Mouse (Mus musculus): ENCODE data around the gene Pacrg. TPM values are rescaled to one million over a fixed set of nuclear protein-coding genes. Genes with fewer than 3 reads are reported as not detected.

The Pacrg gene
- total RNA-seq, 1 experiment from 2014 or later, result 2.9 TPM

- DNase-seq, result no peak
These were observed 100.0 kb downstream of the Pacrg start for GRCm38 (mm10) chr17:10740083-10740482.

DNA sequence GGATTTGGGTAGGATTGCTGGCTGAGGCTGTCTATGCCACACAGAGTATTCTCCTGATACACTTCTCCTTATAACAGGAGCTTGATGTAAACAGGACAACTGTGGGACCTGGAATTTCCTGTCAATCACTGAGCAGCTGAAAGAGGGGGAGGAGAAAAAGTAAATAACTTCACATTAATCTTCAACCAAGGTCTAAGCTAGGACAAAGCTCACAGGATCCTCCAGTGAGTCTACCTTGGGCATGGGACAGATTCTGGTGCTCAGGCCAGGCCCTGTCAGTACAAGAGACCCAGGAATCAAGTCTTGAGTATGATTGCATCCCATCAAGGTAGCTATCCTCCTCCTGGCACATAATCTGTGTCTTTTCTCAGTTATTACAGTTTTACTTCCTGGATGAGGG, 102.1 kb downstream of the Pacrg start:
- DNase-seq, result no peak

DNA sequence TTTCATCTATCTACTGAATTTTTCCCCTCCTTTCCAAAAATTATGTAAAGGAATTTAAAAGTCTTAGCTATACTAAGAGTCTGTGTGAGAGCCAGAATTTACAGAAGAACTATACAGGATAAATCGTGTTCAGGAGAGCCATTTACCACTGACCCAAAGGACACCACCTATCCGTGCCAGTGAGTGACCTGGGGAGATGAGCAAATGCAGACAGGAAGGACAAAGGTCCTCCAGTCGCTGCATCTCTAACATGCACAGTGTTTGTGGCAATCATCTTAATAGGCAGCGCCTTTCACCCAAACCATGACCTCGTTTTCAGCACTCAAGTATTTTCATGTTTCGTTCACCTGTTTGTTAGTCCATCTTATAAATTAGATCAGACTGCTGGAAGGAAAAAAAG, 105.4 kb downstream of the Pacrg start:
- no peak for DNase-seq

DNA sequence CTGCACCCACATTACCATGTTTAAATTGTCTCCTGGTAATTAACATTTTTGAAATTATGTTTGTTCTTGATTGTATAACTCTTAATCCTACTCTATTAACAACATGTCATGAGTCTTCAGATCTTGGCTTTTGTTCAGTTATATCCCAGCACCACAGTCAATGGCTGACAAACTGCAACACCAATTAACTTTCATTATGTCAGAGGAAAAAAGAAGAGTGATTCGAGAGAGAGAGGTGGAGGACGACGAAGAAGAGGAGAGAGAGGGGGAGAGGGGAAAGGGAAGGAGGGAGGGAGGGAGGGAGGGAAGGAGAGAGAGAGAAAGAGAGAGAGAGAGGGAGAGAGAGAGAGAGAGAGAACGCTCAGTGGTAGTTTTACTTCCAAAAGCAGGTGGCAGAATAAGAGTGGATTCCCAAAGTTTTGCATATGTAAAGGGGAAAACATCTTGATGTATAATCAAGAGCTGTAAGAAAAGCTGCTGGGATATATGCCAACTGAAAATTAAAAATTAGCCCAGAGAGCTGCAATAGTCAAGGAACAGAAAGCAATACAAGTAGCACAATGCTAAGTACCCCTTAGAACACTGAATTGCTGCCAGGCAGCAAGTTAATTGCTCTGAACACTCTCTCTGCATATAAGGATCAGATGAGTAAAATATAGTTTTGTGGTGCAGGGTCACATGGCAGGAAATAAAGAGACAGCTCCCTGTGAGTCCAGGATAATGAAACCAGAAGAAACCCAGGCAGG, 107.6 kb downstream of the Pacrg start:
- no peak for DNase-seq

DNA sequence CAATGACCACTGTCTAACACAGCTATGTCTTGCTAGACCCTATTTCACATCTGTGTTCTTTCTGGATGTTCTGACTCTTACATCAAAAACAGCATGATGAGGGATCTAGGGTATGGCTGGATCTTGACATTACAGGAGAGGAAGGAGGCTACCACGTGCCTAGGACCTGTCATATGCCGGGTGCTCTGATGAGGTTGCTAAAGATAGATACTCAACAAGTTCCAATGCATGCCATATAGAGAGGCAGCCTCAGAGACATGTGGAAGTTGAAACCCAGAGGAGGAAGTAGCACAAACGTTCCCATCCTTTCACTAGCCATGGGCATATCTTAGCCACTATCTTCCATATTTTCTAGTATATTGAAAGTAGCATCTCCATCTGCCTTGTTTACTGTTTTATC, 115.3 kb downstream of the Pacrg start:
- no peak for DNase-seq

GRCm38 (mm10) chr17:10721562-10721961, 118.5 kb downstream of the Pacrg start:
- no peak for DNase-seq

DNA sequence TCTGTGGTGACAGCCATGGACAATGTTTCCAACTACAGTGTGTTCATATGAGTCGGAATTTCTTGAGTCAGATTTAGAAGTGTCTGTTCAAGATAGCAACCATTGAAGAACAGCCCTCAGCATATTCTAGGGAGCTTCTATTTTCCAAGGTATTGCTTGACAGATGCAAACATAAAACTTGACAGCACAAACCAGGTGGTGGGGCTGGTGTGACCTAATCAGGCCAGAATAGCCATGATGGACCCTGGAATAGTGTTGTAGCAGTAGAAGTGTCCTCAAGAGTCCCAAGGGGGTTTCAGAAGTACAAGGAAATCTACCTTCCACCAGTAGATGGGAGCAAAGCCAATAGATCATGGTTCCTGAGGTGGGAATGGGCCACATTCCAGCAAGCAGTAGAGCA, 123.0 kb downstream of the Pacrg start:
- no peak for DNase-seq

- DNase-seq, result peak; percentile 62
These were observed 137.3 kb downstream of the Pacrg start for GRCm38 (mm10) chr17:10702781-10703180.

DNA sequence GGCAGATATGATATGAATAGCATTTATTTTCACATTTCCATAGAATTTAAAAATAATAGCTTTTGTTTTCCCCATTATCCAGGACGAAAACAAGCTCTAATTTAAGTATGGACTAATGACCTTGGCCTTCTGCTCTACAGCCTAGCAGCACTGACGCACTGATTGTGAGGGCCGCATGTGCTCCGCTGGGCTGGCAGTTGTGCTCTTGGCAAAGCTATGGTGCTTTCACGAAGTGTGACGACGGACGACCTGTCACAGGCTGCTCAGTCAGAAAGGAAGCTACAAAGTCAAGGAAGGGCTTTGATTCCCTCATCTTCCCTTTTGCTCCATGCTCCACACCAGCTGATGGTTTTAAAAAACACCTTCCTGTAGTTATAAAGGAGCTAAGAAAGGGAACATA, 142.1 kb downstream of the Pacrg start:
- DNase-seq, result peak; percentile 42

DNA sequence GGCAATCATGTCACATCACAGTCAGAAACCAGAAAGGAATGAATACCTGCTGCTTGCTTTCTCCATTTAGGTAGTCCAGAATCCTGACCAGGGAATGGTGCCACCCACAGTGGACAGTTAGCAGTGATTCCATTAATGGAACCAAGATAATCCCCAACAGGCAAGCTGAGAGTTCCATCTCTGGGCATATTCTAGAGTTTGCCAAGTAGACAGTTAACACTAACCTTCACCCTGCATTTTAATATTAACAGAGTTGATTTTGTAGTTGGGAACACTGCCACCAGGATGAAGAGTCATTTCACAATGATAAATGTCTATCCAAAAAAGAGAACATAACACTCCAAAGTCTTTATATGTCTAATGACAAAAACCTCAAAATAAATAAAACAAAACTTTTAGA, 144.7 kb downstream of the Pacrg start:
- DNase-seq, result no peak

- no peak for DNase-seq
These were observed 163.0 kb downstream of the Pacrg start for GRCm38 (mm10) chr17:10677098-10677497.

DNA sequence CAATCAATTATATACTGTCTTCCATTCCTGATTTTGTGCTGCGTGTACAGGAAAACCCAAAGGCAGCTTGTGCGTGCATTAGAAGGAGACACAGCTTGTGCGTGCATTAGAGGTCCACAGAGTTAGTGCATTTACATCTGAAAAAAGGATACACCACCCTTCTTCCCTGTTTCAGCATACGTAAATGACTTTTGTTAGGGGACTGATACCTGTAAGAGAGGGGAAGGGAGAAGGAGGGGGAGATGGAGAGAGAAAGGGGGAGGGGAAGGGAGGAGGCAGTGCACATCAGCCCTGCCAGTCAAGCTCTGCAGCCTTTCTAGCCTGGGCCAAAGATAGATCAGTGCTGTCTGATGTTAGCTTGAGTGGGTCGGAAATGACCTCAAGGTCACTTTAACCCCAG, 164.6 kb downstream of the Pacrg start:
- no peak for DNase-seq

DNA sequence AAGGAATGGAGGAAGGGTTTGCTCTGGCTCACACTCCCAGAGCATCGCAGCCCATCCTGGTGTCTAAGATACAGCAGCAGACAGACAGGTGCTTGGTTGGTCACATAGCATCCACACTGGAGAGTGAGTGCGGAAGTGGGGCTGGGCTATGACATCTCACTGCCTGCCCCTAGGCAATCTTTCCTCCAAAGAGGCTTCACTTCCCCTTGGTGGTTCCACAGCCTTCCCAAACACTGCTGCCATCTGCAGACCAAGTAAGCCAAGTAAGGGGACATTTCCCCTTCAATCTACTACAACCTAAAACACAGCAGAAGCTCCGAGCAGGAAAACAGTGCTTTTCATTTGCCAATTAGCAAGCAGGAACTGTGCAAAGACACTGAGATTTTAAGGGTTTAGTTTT, 165.1 kb downstream of the Pacrg start:
- DNase-seq, result no peak

GRCm38 (mm10) chr17:10661294-10661693, 178.8 kb downstream of the Pacrg start:
- DNase-seq, result no peak

DNA sequence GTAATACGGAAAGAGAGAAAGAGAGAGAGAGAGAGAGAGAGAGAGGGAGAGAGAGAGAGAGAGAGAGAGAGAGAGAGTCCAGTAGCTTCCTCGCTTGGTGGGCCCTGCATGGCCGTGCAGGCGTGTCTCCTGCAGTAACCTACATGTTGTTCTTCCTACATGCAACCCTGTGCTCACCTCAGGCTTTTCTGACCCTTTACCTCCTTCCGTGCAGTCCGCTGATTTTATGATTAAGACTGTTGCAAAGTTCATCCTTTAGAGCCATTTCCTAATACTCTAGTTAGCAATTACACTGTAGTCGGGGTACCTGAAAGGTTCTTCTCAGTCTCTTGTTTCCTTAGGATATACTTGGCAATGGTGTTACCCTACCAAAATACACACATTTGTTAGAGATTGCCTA, 196.5 kb downstream of the Pacrg start:
- DNase-seq, result no peak

- no peak for DNase-seq
These were observed 200.3 kb downstream of the Pacrg start for GRCm38 (mm10) chr17:10639816-10640215.

GRCm38 (mm10) chr17:10635955-10636470, 204.1 kb downstream of the Pacrg start:
- DNase-seq, result no peak

DNA sequence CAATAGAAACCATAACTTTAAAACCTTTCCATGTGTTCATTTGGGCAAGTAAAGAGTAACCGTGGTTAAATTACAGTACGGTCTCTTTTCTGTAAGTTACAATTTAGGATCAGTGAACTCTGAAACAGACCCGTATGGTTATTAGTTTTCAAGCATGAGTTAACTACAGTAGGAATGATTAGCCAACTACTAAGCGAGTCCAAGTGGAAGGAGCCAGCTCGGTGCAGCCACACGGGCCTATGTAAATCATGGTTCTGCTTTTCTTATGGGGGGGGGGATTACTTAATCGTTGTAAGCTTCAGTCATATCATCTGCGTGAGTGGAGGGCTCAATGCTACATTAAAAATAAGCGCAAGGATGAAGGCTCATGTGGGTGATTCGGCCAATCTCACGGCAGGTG, 204.6 kb downstream of the Pacrg start:
- no peak for DNase-seq

GRCm38 (mm10) chr17:10635046-10635445, 205.1 kb downstream of the Pacrg start:
- DNase-seq, result no peak

- no peak for DNase-seq
These were observed 206.3 kb downstream of the Pacrg start for GRCm38 (mm10) chr17:10633769-10634168.

DNA sequence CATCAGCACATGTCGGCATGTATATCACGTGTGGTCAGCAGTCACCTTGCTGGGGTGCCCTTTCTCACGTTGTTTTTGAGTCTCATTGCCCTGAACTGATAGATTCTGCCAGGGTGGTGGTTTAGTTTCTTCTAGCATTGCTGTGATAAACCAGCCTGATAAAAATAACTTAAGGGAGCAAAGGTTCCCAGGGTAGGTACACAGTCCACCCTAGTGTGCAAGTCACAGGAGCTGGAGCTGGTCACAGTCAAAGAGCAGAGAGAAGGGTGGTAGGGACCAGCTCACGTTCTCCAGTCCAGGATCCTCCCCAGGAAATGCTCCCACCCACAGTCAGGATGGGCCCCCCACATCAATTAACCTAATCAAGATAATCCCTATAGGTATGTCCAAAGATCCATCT, 211.9 kb downstream of the Pacrg start:
- no peak for DNase-seq

DNA sequence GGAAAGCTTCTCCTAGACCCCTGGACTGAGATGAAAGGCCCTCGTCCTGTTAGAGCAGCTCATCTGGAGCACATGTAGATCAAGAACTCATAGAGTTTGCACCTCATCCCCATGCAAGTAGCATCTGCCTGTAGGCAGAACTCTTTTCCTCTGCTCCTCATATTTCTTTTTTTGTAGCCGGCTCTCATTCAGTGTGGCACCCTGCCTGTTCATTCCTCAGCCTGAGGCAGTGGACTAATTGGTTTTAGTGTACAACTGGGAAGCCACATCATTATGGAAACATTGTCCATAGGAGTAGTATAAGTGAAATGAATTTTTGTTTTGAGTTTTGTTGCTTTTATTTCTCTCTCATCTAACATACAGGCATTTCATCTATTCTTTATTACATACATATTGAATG, 212.6 kb downstream of the Pacrg start:
- no peak for DNase-seq

DNA sequence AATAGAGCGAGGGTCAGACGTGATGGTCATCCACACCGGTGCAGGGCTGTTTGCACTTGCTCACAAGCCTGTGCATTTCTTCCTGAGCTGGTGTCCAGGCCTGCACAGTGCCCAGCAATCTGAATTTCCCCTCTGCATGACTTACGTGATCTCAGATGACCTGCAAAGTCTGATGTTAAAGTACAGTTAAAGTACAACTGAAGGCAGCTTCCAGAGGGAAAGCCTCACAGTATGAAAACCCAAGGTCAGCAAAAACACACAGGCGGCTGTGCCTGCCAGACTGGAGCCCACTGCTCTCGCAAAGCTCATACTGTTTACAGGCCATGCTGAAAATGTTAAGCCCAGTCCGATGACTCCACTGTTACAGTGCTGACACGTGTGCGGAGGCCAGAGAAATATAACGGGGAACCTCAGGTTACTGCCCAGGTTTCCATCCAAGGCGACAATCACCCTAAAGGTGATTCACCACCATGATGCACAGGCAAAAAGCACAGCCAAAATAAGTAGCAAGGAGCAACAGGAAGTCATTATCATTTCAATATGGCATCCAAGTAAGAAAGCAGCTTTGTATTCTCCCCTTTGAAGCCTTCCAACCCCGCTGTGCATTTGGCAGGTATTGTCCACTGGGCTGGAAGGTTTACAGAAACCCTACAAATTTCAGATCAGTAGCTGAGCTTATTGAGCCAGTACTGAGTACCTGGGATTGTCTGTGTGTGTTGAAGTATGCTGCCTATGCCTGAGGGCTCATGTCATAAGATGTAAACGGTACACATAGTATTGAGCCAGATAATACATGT, 213.6 kb downstream of the Pacrg start:
- no peak for DNase-seq
